Mouse (Mus musculus) left cerebral cortex, adult 8-10 months (tissue): ENCODE measurements around the gene Vti1a. TPM values are rescaled to one million over a fixed set of nuclear protein-coding genes. Genes with fewer than 3 reads are reported as not detected.

Experiments
- DNase-seq, 2 experiments: peaks; one replicate each; pipeline ENCODE4 v3.0.0; 2022; ENCODE audit warnings: low spot score in 2 of 2
- total RNA-seq, 4 experiments: library from RNA; stranded (reverse); gene quantifications; 2 replicates each; pipeline ENCODE4 v1.2.4; 2022

Gene Vti1a
- total RNA-seq, 4 experiments from 2014 or later = 62.8 to 67.7 (median 64.3) TPM

DNA sequence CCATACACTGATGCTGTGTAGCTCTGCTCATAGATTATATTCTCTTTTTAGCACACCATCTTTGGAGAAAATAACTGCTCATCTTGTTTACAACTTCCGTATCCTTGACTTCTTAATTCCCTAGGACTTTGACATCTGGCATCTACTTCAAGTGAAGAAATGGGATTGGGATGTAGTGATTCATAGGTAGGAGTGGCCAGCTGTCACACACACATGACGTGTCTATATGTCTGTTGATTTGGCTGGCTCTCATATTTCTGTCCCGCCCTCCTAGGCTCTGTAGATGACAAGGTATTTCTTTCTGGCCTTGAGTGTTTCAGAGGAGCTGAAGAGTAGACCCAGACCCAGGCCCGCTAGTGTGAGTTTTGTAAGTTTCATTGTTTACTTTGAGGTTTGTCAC lies 197.8 kb downstream of the Vti1a start:
- DNase-seq = no peak

GRCm38 (mm10) chr19:55520236-55520635 lies 204.1 kb downstream of the Vti1a start:
- DNase-seq = no peak

GRCm38 (mm10) chr19:55523340-55523739 lies 207.2 kb downstream of the Vti1a start:
- DNase-seq = peak in 1 of 2 experiments; percentile 76

DNA sequence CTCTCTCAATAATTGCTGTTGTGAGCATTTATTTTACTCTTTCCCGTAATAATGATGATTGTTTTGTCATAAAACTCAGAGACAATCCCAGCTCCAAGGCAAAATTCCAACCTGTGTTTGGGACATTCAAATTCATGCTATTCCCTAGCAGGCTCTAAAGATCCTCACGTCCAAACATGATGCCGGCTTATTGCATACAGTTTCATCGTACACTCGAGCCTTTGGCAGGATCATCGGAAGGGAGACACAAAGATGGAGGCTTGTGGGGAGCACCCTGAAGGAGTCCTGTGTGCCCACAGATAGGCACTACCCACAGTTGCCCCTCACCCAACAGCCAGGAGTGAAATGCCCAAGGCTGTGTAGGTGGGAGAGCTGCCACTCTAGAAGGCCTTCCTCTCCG lies 208.3 kb downstream of the Vti1a start:
- no peak for DNase-seq

DNA sequence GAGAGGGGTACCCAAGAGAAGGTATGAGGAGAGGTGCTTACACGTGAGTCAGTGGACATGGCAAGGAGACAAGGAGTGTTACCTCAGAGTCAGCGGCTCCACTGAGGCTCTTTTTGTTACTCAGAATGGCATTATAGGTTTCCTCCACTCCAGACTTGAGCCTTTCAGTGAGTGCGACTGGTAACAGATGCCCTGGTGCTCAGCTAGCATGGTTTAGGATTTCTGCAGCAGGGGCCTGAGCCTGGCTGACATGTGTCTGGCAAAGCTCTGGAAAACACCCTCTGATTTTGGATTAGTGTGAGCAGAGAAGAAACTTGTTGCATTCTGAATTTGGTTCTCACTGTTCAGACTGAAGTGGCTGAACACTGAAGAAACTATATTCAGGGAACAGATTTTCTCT lies 209.0 kb downstream of the Vti1a start:
- DNase-seq = no peak

- DNase-seq = no peak
Measured at GRCm38 (mm10) chr19:55526717-55527235, 210.7 kb downstream of the Vti1a start.

DNA sequence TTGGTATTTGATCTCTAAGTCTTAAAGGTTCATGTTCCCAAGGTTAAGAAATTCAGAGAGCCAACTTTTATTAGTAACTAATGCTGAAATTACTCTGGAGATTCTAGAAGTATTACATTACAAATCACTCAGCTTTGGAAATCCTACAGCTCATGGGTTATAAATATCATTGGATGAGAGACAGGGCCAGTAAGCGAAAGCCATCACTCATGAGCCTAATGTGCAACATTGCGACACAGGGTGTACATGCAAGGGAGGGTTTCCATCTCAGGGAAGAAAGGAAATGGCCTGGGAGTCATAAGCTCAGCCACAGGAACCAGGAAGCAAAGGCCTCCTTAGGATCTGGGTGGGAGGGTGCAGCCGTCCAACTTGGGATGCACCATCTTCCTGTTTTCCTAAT lies 213.9 kb downstream of the Vti1a start:
- no peak for DNase-seq

- DNase-seq = no peak
Measured at GRCm38 (mm10) chr19:55532681-55533080, 216.6 kb downstream of the Vti1a start.

- DNase-seq = no peak
Measured at GRCm38 (mm10) chr19:55536273-55536937, 220.3 kb downstream of the Vti1a start.

GRCm38 (mm10) chr19:55537691-55538090 lies 221.6 kb downstream of the Vti1a start:
- no peak for DNase-seq

DNA sequence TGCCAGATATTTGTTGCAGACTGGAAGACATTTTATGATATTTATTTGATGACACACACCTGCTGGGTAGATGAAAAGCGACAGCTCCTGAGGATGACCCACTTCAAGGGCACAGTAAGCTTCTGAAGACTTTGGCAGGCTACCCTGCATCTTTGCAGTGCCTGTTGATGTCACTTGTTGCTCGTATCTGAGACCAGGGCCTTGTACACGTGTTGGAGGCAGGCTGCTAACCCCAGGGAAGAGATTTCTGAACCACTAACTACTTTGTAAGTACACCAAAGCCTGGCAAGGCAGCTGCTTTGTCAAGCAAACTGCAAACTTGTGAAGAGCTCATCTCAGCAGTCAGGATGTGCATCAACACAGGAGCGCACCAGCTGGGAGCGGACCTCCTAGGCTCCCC lies 225.5 kb downstream of the Vti1a start:
- DNase-seq = no peak

DNA sequence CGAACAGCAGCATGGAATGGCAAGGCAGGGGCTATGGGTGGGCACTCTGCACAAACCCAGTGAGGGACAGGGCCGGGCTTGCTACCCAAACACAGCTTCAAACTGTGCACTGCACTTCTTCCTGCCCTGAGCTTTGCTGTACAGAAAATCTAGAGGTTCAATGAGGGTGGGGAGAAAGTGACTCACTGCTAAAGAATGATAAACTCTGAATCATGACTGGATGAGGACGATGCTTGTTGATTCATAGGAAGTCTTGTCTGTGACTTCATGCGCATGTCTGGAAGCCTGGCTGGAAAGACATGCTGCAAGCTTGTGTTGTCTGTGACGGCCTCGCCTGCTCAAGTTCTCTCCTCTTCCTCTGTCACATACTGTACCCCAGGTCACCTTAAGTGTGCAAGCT lies 226.4 kb downstream of the Vti1a start:
- DNase-seq = no peak

DNA sequence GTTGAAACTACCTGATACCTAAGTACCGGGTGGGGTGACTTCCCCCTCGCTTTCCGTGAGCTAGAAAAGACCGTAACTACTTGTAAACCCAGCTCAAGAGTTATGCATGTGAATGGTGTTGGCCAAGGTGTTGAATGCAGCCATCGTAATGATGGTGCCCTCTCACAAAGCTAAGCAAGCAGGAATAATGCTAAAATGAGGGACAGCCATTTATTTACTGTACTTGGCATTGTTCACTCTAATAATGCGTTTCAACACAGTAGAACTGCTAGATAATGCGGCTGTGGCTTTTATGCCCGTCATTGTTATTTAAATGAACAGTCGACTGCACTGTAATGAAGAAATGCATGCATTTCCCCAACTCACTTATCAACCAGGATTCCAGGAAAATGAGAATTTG lies 227.1 kb downstream of the Vti1a start:
- no peak for DNase-seq

- no peak for DNase-seq
Measured at GRCm38 (mm10) chr19:55544498-55544897, 228.4 kb downstream of the Vti1a start.

- no peak for DNase-seq
Measured at GRCm38 (mm10) chr19:55545529-55545928, 229.4 kb downstream of the Vti1a start.

- DNase-seq = no peak
Measured at GRCm38 (mm10) chr19:55546009-55546528, 230.0 kb downstream of the Vti1a start.

DNA sequence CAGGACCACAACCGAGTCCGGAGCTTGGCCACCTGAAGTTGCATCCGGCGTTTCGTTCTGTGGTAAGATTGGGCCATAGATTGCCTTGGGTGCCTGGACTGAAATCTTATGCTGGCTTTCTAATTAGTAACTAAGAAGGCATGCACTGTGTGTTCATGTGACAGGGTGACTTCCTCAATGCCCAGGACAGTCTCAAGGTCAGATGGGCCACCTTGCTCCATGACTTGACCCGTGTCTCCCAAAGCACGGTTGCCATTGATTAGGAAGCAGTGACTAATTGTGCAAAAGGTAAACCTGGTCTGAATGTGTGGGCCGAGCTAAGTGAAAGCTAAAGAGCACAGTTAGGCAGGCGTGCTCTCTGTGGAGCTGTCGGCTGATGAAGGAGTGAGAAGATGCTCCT lies 232.1 kb downstream of the Vti1a start:
- DNase-seq = no peak

GRCm38 (mm10) chr19:55548656-55549055 lies 232.6 kb downstream of the Vti1a start:
- no peak for DNase-seq

GRCm38 (mm10) chr19:55550176-55550575 lies 234.1 kb downstream of the Vti1a start:
- no peak for DNase-seq

- DNase-seq = no peak
Measured at GRCm38 (mm10) chr19:55552339-55552738, 236.2 kb downstream of the Vti1a start.

GRCm38 (mm10) chr19:55552861-55553260 lies 236.8 kb downstream of the Vti1a start:
- no peak for DNase-seq

DNA sequence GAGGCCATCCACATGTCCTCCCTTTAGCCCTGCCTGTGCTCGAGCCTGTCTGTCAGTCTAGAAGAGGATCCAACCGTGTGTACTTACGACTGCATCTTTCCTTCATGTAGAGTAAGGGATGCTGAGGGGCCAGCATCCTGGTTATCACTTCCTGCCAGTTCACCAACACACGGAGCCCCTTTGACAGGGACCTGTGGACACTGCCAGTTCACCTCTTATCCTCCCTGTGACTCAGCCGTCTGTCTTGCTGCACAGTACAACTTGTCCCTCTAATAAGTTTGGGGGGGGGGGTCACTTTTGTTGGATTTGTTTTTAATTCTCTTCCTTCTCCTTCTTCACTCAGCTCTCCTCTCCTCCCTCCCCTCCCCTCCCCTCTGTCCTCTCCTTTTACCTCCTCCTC lies 238.2 kb downstream of the Vti1a start:
- DNase-seq = no peak

DNA sequence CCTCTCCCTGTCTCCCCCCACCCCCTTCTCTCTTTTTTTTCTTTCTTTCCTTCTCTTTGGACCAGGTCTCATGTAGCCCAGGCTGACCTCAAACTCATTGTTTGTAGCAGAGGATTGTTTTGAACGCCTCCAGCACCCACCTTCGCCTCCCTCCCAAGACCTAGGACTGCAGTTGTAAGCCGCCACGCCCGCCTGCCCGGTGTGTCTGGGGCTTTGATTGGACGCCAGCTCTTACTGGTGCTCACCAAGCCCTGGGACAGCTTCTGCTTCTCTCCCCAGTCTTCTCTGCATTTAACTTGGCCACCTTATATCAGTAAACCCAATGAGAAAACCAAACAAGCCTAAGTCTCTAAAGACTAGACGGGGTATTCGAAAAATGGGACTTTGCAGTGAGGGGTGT lies 238.6 kb downstream of the Vti1a start:
- no peak for DNase-seq
